Mouse (Mus musculus): ENCODE results near the gene Sspo. TPM values are rescaled to one million over a fixed set of nuclear protein-coding genes. Genes with fewer than 3 reads are reported as not detected.

Sspo gene
- 0.05 TPM for polyA plus RNA-seq (2017; shearing (Covaris generic))

GRCm38 (mm10) chr6:48447929-48448328 is at the start of gene Sspo:
Gene Sspo (plus strand): TSS chr6:48448229.

GRCm38 (mm10) chr6:48445181-48446101 is 2.6 kb upstream of the Sspo start, which contains the start of gene Zfp467:
Gene Zfp467 (minus strand): TSS chr6:48445825.

GRCm38 (mm10) chr6:48537105-48537954 is 89.3 kb downstream of the Sspo start, which contains the start of gene Atp6v0e2:
Gene Atp6v0e2 (plus strand): TSS chr6:48537615.

Other genes with a start within 250 kb of the Sspo start
- gene Krba1, start 52.6 kb upstream of the Sspo start, polyA plus RNA-seq (2017; shearing (Covaris generic)) = 16.9 TPM
- gene Zfp467, start 2.4 kb upstream of the Sspo start, polyA plus RNA-seq (2017; shearing (Covaris generic)) = 4.8 TPM
- gene Atp6v0e2, start 89.4 kb downstream of the Sspo start, polyA plus RNA-seq (2017; shearing (Covaris generic)) = not detected
- 10.0 TPM for gene Lrrc61, start 106.6 kb downstream of the Sspo start, polyA plus RNA-seq (2017; shearing (Covaris generic))
- not detected for gene Rarres2, start 124.6 kb downstream of the Sspo start, polyA plus RNA-seq (2017; shearing (Covaris generic))
- gene Gm45021, start 141.4 kb downstream of the Sspo start, polyA plus RNA-seq (2017; shearing (Covaris generic)) = not detected
- 7.4 TPM for gene Repin1, start 145.7 kb downstream of the Sspo start, polyA plus RNA-seq (2017; shearing (Covaris generic))
- not detected for gene Gm44965, start 145.7 kb downstream of the Sspo start, polyA plus RNA-seq (2017; shearing (Covaris generic))
- gene Zfp775, start 153.8 kb downstream of the Sspo start, polyA plus RNA-seq (2017; shearing (Covaris generic)) = 5.4 TPM
- gene AI854703, start 178.5 kb downstream of the Sspo start, polyA plus RNA-seq (2017; shearing (Covaris generic)) = 2.3 TPM
- 153 TPM for gene Gimap8, start 199.0 kb downstream of the Sspo start, polyA plus RNA-seq (2017; shearing (Covaris generic))
- 227 TPM for gene Gimap9, start 227.9 kb downstream of the Sspo start, polyA plus RNA-seq (2017; shearing (Covaris generic))
- 1,382 TPM for gene Gimap4, start 236.3 kb downstream of the Sspo start, polyA plus RNA-seq (2017; shearing (Covaris generic))

Measured in effector memory CD4-positive, alpha-beta T cell, adult 7 months (primary cell).